Mouse (Mus musculus) midbrain, embryonic 15.5 days (tissue): ENCODE results near the gene Samd7. TPM values are rescaled to one million over a fixed set of nuclear protein-coding genes. Genes with fewer than 3 reads are reported as not detected.

Experiments
- ATAC-seq: fragments of 200-750 bp; cut with Nextera tagmentation; replicated peaks from 2 replicates; pipeline ENCODE4 v1.8.0; 2017; ENCODE audit warnings: moderate TSS enrichment
- H3K27ac ChIP-seq: fragments of 300-500 bp; sonication (generic); 2 replicates; pipeline ENCODE4 v1.5.1; 2015; ENCODE audit warnings: mild to moderate bottlenecking, inconsistent platforms
- H3K27me3 ChIP-seq: fragments of 300-500 bp; sonication (generic); replicated peaks from 2 replicates; pipeline ENCODE4 v1.6.1; 2015; ENCODE audit warnings: inconsistent platforms
- H3K36me3 ChIP-seq: fragments of 300-500 bp; sonication (generic); replicated peaks from 2 replicates; pipeline ENCODE4 v1.6.1; 2015; ENCODE audit warnings: inconsistent platforms
- H3K4me1 ChIP-seq: fragments of 300-500 bp; sonication (generic); 2 replicates; pipeline ENCODE4 v1.6.1; 2015; ENCODE audit warnings: inconsistent platforms
- H3K4me2 ChIP-seq: fragments of 300-500 bp; sonication (generic); 2 replicates; pipeline ENCODE4 v1.6.1; 2015; ENCODE audit warnings: inconsistent platforms, mild to moderate bottlenecking, moderate library complexity
- H3K4me3 ChIP-seq: fragments of 300-500 bp; sonication (generic); 2 replicates; pipeline ENCODE4 v1.5.1; 2015; ENCODE audit warnings: mild to moderate bottlenecking, inconsistent platforms
- H3K9ac ChIP-seq: fragments of 300-500 bp; sonication (generic); 2 replicates; pipeline ENCODE4 v1.6.1; 2015; ENCODE audit warnings: mild to moderate bottlenecking, inconsistent platforms
- H3K9me3 ChIP-seq: fragments of 300-500 bp; sonication (generic); 2 replicates; pipeline ENCODE4 v1.6.1; 2016; ENCODE audit warnings: inconsistent platforms
- WGBS: fragments of 180-500 bp; shearing (Covaris S2); methylation state at CpG from one replicate; pipeline ENCODE4 v1.1.7; 2015; ENCODE audit warnings: mixed read lengths; 5-methylcytosine and 5-hydroxymethylcytosine counted together
- polyA plus RNA-seq: library from polyadenylated mRNA; unstranded; fragments of >200 nt; fragmentation: Nextera tagmentation; extraction: Ambion mirVana; gene quantifications from 2 replicates; pipeline ENCODE4 v1.2.1, GENCODE M21; 2015

The Samd7 gene
- polyA plus RNA-seq, 1 experiment from 2014 or later, result not detected

- H3K9ac ChIP-seq, result no peak overlapping the region
- no peak overlapping the region for H3K27ac ChIP-seq
- no peak overlapping the region for H3K4me2 ChIP-seq
- H3K27me3 ChIP-seq, result no peaks in the 10 kb centered on the region
- H3K36me3 ChIP-seq, result no peaks in the 10 kb centered on the region
- no peaks in the 10 kb centered on the region for H3K9me3 ChIP-seq
- WGBS, result 79% methylated on average over 7 of the region's 7 CpGs
- no peak overlapping the region for H3K4me3 ChIP-seq
- H3K4me1 ChIP-seq, result no peaks in the 10 kb centered on the region
- ATAC-seq, result no peak
Measured at GRCm38 (mm10) chr3:30766177-30766576, 20.1 kb downstream of the Samd7 start.

DNA sequence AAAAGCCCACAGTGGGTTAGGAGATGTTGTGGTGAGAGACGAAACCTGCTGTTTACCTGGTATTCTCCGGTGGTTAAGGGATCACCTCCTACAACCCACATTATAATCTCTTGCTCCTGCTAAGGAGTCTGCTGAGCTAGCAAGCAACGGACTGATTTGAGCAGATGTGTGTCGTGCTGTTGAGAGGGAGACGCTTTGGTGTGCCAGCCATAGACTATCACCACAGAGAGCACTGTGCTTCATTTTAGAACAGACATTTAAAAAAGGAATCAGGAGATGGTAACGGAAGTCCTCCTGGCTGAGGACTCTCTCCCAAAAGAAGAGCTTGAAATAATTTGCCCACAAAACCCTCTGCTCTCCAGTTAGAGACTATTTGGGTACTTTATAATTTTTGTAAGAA, 21.2 kb downstream of the Samd7 start:
- ATAC-seq, result no peak
- H3K9ac ChIP-seq, result no peak overlapping the region
- no peaks in the 10 kb centered on the region for H3K9me3 ChIP-seq
- H3K4me1 ChIP-seq, result no peaks in the 10 kb centered on the region
- no peak overlapping the region for H3K27ac ChIP-seq
- WGBS, result 89% methylated on average over 6 of the region's 6 CpGs
- H3K27me3 ChIP-seq, result no peaks in the 10 kb centered on the region
- no peak overlapping the region for H3K4me2 ChIP-seq
- no peaks in the 10 kb centered on the region for H3K36me3 ChIP-seq
- no peak overlapping the region for H3K4me3 ChIP-seq

DNA sequence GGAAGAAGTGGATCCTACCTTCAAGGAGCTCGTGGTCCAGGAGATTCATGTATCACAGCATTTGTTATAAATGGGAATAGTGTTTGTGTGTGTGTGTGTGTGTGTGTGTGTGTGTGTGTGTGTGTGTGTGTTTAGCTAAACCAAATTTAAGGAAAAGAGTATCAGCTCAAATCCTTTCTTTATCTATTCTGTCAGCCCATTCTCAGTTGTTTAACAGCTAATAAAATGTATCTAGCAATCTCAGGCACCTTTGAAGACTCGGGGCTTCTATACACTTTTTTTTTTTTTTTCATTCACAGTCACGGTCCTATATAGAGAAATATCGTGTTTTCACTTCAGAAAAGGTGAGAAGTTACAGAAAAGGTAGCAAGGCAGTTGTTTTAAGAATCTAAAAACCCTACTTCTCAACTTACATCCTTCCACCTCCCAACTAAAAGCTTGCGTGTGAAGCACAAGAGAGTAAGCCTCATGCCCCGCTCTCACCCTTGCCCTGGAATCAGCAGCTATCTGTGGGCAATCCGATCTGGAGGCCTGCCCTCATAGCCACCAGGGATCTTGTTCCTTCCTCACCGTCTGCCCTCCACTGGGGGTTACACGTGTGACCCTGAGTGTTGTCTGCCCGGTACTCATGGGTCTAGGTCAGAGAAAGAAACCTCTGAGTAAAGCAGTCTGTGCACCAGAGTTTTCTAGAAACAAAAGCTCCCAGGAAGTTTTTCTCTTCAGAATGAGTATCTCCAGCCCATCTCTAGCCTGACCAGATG, 23.8 kb downstream of the Samd7 start:
- 70% methylated on average over 10 of the region's 10 CpGs for WGBS
- Histone ChIP-seq H3K36me3 (no peaks in the 10 kb centered on the region), H3K4me1 (no peaks in the 10 kb centered on the region), H3K27me3 (no peaks in the 10 kb centered on the region), H3K4me3 (no peak overlapping the region), H3K9me3 (no peaks in the 10 kb centered on the region), H3K27ac (no peak overlapping the region), H3K9ac (no peak overlapping the region), H3K4me2 (no peak overlapping the region)
- ATAC-seq, result no peak

- Histone ChIP-seq H3K9ac (no peak overlapping the region), H3K27ac (no peak overlapping the region), H3K4me2 (no peak overlapping the region), H3K4me1 (no peaks in the 10 kb centered on the region), H3K27me3 (no peaks in the 10 kb centered on the region), H3K36me3 (no peaks in the 10 kb centered on the region), H3K9me3 (no peaks in the 10 kb centered on the region), H3K4me3 (no peak overlapping the region)
- WGBS, result 97% methylated on average over 1 of the region's 1 CpGs
- no peak for ATAC-seq
Measured at GRCm38 (mm10) chr3:30771560-30771959, 25.5 kb downstream of the Samd7 start.

DNA sequence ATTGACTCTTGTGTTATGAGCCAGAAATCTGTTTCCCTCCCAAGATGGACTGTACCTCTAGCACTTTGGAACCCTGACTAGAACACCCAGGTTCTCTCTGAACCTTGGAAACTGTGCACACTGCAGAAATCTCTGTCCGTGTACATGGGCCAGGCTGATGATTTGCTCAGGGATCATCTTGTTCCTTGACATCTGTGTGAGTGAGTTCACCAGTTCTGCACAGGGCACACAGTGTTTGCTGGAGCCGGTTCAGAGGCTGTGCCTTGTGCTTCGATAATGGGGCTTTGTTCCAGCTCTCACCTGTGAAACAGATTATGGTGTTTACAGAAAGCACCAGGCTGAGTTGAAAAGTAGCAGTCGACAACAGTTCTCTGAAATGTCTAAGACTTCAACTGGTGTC, 26.5 kb downstream of the Samd7 start:
- Histone ChIP-seq H3K36me3 (no peaks in the 10 kb centered on the region), H3K27ac (no peak overlapping the region), H3K4me1 (no peaks in the 10 kb centered on the region), H3K27me3 (no peaks in the 10 kb centered on the region), H3K4me2 (no peak overlapping the region), H3K4me3 (no peak overlapping the region), H3K9me3 (no peaks in the 10 kb centered on the region), H3K9ac (no peak overlapping the region)
- 78% methylated on average over 4 of the region's 4 CpGs for WGBS
- ATAC-seq, result no peak

DNA sequence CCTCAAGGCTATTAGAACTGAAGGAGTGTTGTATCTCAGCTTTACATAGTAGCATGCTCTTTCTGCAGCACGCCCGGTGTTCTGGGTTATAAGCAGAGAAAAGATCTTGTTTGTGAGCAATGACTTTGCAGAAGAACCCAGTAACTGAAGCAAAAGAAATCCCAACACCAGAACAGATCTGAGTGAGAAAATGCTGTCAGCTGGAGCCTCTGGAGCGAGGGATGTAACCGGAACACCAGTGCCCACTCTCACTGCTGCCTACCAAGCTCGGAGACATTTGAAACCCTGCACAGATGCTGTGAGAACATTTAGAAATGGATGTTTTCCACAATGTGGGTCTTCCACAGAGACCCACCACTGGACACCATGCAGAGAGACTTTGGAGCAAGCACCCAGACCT, 28.6 kb downstream of the Samd7 start:
- no peaks in the 10 kb centered on the region for H3K27me3 ChIP-seq
- H3K4me2 ChIP-seq, result no peak overlapping the region
- no peak for ATAC-seq
- 94% methylated on average over 5 of the region's 5 CpGs for WGBS
- no peak overlapping the region for H3K27ac ChIP-seq
- H3K9me3 ChIP-seq, result no peaks in the 10 kb centered on the region
- H3K4me1 ChIP-seq, result no peaks in the 10 kb centered on the region
- H3K9ac ChIP-seq, result no peak overlapping the region
- no peak overlapping the region for H3K4me3 ChIP-seq
- no peaks in the 10 kb centered on the region for H3K36me3 ChIP-seq

- H3K4me1 ChIP-seq, result no peaks in the 10 kb centered on the region
- H3K4me2 ChIP-seq, result no peak overlapping the region
- no peaks in the 10 kb centered on the region for H3K9me3 ChIP-seq
- H3K27ac ChIP-seq, result no peak overlapping the region
- H3K36me3 ChIP-seq, result no peaks in the 10 kb centered on the region
- WGBS, result 79% methylated on average over 5 of the region's 5 CpGs
- no peak overlapping the region for H3K4me3 ChIP-seq
- no peaks in the 10 kb centered on the region for H3K27me3 ChIP-seq
- H3K9ac ChIP-seq, result no peak overlapping the region
- no peak for ATAC-seq
Measured at GRCm38 (mm10) chr3:30777984-30778383, 31.9 kb downstream of the Samd7 start.

DNA sequence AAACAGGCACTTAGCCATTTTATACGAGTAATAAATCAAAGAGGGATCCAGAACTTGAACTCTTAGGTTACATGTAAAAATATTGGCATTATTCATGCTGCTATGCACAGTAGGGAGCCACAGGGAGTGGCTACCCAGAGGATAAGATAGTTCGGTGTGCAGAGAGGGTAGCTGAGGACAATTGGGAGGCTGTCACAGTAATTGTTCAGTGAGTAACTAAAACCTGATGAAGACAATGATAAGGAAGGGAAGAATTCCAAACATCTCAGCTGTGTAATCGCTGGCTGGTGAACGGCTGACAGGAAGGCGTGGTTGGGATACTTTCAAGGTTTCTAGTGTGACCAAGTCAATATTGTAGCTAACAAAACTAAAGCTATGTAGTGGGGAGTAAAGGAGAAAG, 42.4 kb downstream of the Samd7 start:
- Histone ChIP-seq H3K4me3 (no peak overlapping the region), H3K4me2 (no peak overlapping the region), H3K36me3 (no peaks in the 10 kb centered on the region), H3K4me1 (peaks cover 3% of the 10 kb centered on the region; the same call in 1 of the 2 replicates), H3K27ac (no peak overlapping the region), H3K27me3 (no peaks in the 10 kb centered on the region), H3K9ac (no peak overlapping the region), H3K9me3 (no peaks in the 10 kb centered on the region)
- 16% methylated on average over 5 of the region's 5 CpGs for WGBS
- ATAC-seq, result no peak

GRCm38 (mm10) chr3:30792737-30793402, 46.8 kb downstream of the Samd7 start, which contains the start of gene Sec62:
TSS of gene Sec62 (plus strand) at chr3:30792875.
- peak; percentile 99 for ATAC-seq
- H3K4me3 ChIP-seq, result peak within 1 kb of the TSS; percentile 82
- WGBS, result under 1% methylated on average over 62 of the region's 62 CpGs

GRCm38 (mm10) chr3:30793403-30794221, 47.5 kb downstream of the Samd7 start:
- peak; percentile 90 for ATAC-seq
- Histone ChIP-seq H3K9ac (peak overlapping the region; percentile 93), H3K27me3 (no peaks in the 10 kb centered on the region), H3K4me2 (peak overlapping the region; percentile 66), H3K27ac (peak overlapping the region; percentile 92), H3K36me3 (no peaks in the 10 kb centered on the region), H3K4me1 (peaks cover 17% of the 10 kb centered on the region), H3K4me3 (peak overlapping the region; percentile 82), H3K9me3 (no peaks in the 10 kb centered on the region)
- WGBS, result under 1% methylated on average over 67 of the region's 75 CpGs

More at GRCm38 (mm10) chr3:30792737-30793402, 46.8 kb downstream of the Samd7 start, which contains the start of gene Sec62:
- Histone ChIP-seq H3K4me1 (peaks cover 17% of the 10 kb centered on the region), H3K9me3 (no peaks in the 10 kb centered on the region), H3K36me3 (no peaks in the 10 kb centered on the region), H3K4me2 (peak within 1 kb of the TSS; percentile 66), H3K9ac (peak within 1 kb of the TSS; percentile 93), H3K27ac (peak within 1 kb of the TSS; percentile 92), H3K27me3 (no peaks in the 10 kb centered on the region)

GRCm38 (mm10) chr3:30802171-30802570, 56.1 kb downstream of the Samd7 start:
- Histone ChIP-seq H3K4me3 (no peak overlapping the region), H3K27me3 (no peaks in the 10 kb centered on the region), H3K9ac (no peak overlapping the region), H3K9me3 (no peaks in the 10 kb centered on the region), H3K27ac (no peak overlapping the region), H3K36me3 (peaks cover 24% of the 10 kb centered on the region), H3K4me1 (no peaks in the 10 kb centered on the region), H3K4me2 (no peak overlapping the region)
- 96% methylated on average over 3 of the region's 3 CpGs for WGBS
- no peak for ATAC-seq

DNA sequence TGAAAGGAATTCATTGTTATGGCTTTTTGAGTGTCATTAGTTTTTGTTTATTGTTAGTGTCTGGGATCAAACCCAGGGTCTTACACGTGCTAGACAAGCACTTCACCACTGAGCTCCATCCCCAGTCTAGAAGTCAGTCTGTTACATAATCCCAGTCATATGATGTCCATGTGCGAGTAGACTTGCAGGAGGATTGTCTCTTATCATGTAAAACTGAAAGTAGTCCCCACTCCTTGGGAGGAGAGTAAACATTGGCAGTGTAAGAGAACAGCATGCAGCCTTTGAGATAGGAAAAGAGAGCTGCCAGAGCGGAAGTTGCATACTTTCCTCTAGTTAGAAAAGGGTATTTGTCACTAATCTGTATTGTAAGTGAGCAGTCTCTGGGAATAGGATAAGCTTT, 66.8 kb downstream of the Samd7 start:
- Histone ChIP-seq H3K4me1 (no peaks in the 10 kb centered on the region), H3K36me3 (peaks cover 33% of the 10 kb centered on the region; the same call in 1 of the 2 replicates), H3K9me3 (no peaks in the 10 kb centered on the region), H3K27ac (no peak overlapping the region), H3K4me3 (no peak overlapping the region), H3K9ac (no peak overlapping the region), H3K27me3 (no peaks in the 10 kb centered on the region), H3K4me2 (no peak overlapping the region)
- no peak for ATAC-seq
- WGBS, result 65% methylated on average over 3 of the region's 3 CpGs
